Mouse (Mus musculus) embryonic fibroblast, embryonic 13.5 days (primary cell): Measurements from ENCODE around the gene Efcab3.

Experiments used
- CTCF ChIP-seq: IDR thresholded peaks from 2 replicates; pipeline ENCODE4 v1.5.1; 2011; ENCODE audit warnings: mild to moderate bottlenecking, control low read depth, low read length, moderate library complexity, borderline replicate concordance; ENCODE audit not compliant: insufficient read depth
- POLR2A ChIP-seq: IDR thresholded peaks from 2 replicates; pipeline ENCODE4 v1.6.1; 2011; ENCODE audit warnings: low read depth, mild to moderate bottlenecking, control low read depth, low read length, moderate library complexity

DNA sequence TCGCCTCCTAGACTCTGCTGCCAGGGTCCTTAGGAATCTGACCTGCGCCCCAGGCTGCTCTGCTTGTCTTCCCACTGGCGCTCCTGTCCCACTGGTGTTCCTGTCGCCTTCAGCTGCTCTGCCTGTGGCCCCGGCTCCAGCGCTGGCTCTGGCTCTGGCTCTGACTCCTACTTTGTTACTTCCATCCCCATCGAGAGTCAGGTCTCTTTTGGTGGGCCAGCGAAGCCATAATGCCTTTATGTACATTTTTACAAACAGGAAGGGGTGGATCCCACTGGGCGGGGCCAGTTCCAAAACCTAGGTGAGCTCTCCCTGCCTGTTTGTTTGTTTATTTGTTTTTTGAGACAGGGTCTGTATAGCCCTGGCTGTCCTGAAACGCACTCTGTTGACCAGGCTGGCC lies 103.4 kb downstream of the Efcab3 start:
- TF ChIP-seq POLR2A (no peak), CTCF (no peak)
